Mouse (Mus musculus) E14TG2a.4 (cell line): ENCODE data around the gene Babam2.

Experiments used
- H3K27me3 ChIP-seq: 2 replicates; pipeline ENCODE4 v1.6.1; 2014; ENCODE audit warnings: low read length, control low read depth; ENCODE audit not compliant: insufficient read depth
- H3K36me3 ChIP-seq: 2 replicates; pipeline ENCODE4 v1.6.1; 2014; ENCODE audit warnings: low read length, control low read depth; ENCODE audit not compliant: insufficient read depth
- H3K4me1 ChIP-seq: replicated peaks from 2 replicates; pipeline ENCODE4 v1.6.1; 2014; ENCODE audit warnings: low read depth, low read length, control low read depth
- H3K4me3 ChIP-seq: replicated peaks from 2 replicates; pipeline ENCODE4 v1.5.1; 2014; ENCODE audit warnings: mild to moderate bottlenecking, low read length
- H3K9me3 ChIP-seq: 2 replicates; pipeline ENCODE4 v1.6.1; 2014; ENCODE audit warnings: low read length, control low read depth
- CTCF ChIP-seq: conservative IDR thresholded peaks from 2 replicates; pipeline ENCODE4 v1.5.1; 2014; ENCODE audit warnings: low read length
- NANOG ChIP-seq: IDR thresholded peaks from 2 replicates; pipeline ENCODE4 v1.6.1; 2014; ENCODE audit warnings: borderline replicate concordance, low read length, mixed read lengths
- POU5F1 ChIP-seq: IDR thresholded peaks from 2 replicates; pipeline ENCODE4 v1.6.1; 2014; ENCODE audit warnings: low read length, borderline replicate concordance

The Babam2 gene

DNA sequence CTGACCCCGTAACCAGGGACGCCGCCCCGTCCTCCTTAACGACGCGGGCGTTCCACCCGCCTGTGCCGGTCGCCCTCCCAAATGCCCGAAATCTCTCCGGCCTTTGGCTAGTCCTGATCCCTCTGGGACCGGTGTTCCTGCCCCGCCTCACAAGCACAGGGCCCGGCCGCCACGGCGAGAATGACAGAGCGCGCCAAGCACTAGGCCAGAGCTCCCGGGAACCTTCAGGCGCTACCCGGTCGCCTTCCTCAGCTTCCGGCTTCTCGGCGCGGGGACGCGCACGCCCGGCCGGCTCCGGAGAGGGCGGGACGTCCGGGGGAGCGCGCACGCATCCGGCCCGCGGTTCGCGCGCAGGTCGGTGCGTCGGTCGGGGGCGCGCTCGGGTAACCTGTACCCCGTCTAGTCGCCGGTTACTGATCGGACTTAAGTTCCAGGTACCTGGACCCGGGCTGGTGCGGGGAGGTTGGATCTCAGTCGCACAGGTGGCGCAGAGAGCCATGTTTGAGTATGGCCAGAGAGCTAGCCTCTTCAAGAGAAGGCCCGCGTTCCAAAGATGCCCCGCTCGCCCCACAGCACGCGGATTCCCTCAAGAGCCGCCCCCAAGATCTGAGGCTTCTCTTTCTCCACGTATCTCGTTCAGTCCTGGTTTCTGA, at the start of gene Babam2:
Babam2 (plus strand) TSS at position 41 of the 653 bp plus-strand sequence.
- Histone ChIP-seq H3K9me3 (no peaks in the 10 kb centered on the region), H3K36me3 (peaks cover 16% of the 10 kb centered on the region), H3K27me3 (no peaks in the 10 kb centered on the region), H3K4me3 (peak within 1 kb of the TSS; percentile 94), H3K4me1 (peaks cover 24% of the 10 kb centered on the region)
- TF ChIP-seq CTCF, result no peak
- TF ChIP-seq POU5F1, result no peak
- no peak for TF ChIP-seq NANOG

DNA sequence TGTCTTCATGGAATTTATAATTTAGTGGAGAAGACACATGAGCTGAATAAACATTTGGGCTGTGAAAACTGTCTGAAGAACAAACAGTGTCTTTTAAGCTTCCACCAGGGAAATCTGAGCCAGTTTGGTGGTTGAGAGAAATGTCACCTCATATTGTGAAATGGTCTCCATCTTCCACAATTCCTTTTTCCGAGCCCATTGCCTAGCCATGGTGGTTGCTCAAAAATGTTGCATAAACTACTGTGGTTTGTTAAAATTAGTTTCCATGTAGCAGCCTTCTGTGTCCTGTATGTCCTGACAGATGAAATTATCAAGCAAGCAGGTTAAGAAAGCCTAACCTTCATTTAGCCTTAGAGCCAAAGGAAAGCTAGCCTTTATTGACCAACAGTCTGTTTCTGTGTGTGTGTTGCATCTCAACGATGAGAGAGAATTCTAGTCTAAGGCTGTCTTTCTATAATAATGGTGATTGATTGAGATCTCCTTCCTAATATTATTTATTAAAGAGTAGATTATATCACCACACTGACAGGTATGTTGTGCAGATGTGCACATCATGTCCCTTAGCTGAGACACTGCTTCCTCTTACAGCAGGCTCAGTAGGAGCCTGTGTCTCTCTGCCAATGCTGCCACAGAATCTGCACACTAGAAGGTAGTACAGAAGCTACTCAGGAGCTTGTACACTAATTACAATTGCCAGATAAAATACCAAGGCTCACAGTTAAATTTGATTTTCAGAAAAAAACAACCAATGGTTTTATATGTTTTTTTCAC, 46.8 kb upstream of the Babam2 start:
- peaks cover 6% of the 10 kb centered on the region for H3K9me3 ChIP-seq
- peaks cover 3% of the 10 kb centered on the region; the same call in 1 of the 2 replicates for H3K36me3 ChIP-seq
- H3K27me3 ChIP-seq, result no peaks in the 10 kb centered on the region
- no peaks in the 10 kb centered on the region for H3K4me1 ChIP-seq
- H3K4me3 ChIP-seq, result no peak overlapping the region
- no peak for TF ChIP-seq CTCF
- no peak for TF ChIP-seq NANOG
- no peak for TF ChIP-seq POU5F1

GRCm38 (mm10) chr5:31655688-31656190, 41.7 kb upstream of the Babam2 start:
- Histone ChIP-seq H3K4me3 (no peak overlapping the region), H3K36me3 (0 out of 2 replicates have a peak, but pooled peaks cover 3% of the 10 kb centered on the region), H3K27me3 (no peaks in the 10 kb centered on the region), H3K4me1 (no peaks in the 10 kb centered on the region; the same call in 1 of the 2 replicates), H3K9me3 (peaks cover 6% of the 10 kb centered on the region)
- no peak for TF ChIP-seq CTCF
- TF ChIP-seq POU5F1, result no peak
- TF ChIP-seq NANOG, result no peak

DNA sequence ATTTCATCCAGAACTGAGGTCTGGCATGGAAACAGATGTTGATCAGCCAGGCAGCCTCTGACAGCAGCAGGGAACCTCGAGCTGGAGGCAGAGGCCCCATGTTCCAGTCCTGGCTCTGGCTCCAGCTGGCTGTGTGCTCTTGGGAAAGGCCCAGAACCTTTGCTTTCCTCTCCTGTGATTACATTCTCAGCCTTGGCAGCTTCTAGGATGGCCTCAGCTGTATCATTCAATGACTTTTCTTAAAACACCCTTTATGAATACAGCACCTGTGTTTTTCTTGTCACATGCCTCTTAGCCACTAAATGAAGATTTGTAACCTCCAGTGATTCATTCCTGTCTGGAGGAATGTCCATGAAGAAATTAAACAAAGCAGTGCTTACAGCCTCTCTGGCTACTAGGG, 31.3 kb upstream of the Babam2 start:
- TF ChIP-seq CTCF, result no peak
- no peak for TF ChIP-seq POU5F1
- no peak for TF ChIP-seq NANOG
- H3K4me1 ChIP-seq, result peaks cover 7% of the 10 kb centered on the region

DNA sequence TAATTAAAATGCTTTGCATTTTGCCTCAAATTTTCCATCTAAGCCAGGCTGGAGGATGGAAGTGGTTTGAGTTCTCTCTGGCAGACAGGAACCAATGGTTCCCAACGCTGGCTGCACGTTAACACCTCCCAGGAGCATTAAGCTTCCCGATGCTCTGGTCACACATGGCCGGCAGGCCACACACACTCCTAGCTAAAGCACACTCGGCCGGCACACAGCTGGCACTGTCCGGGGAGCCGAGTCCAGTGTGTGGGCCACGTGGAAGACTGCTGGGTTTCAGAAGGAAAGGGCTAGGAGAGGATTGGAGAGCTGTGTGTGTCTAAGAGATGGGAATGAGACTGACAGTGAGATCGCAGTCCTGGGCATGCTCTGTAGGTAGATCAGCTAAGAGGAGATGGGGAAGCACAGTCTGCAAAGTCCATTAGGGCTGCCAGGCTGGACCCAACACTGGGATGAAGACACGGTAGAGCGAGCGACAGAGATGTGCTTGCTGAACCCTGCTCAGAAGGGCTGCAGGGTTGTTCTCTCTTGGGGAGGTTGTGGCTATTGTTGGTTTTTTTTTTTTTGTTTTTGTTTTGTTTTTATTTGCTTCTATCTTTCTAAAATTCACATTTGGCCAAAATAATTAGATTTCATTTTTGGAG, 29.0 kb upstream of the Babam2 start:
- Histone ChIP-seq H3K9me3 (peaks cover 8% of the 10 kb centered on the region; the same call in 1 of the 2 replicates), H3K4me3 (no peak overlapping the region), H3K36me3 (no peaks in the 10 kb centered on the region), H3K4me1 (peaks cover 7% of the 10 kb centered on the region), H3K27me3 (no peaks in the 10 kb centered on the region)
- TF ChIP-seq NANOG, result no peak
- TF ChIP-seq POU5F1, result no peak
- no peak for TF ChIP-seq CTCF

More for the DNA sequence above, 31.3 kb upstream of the Babam2 start:
- no peaks in the 10 kb centered on the region for H3K36me3 ChIP-seq
- H3K27me3 ChIP-seq, result no peaks in the 10 kb centered on the region
- peaks cover 5% of the 10 kb centered on the region; the same call in 1 of the 2 replicates for H3K9me3 ChIP-seq
- no peak overlapping the region for H3K4me3 ChIP-seq

GRCm38 (mm10) chr5:31669984-31670383, 27.5 kb upstream of the Babam2 start:
- Histone ChIP-seq H3K27me3 (no peaks in the 10 kb centered on the region), H3K4me3 (no peak overlapping the region), H3K36me3 (no peaks in the 10 kb centered on the region), H3K4me1 (peaks cover 7% of the 10 kb centered on the region), H3K9me3 (peaks cover 8% of the 10 kb centered on the region; the same call in 1 of the 2 replicates)
- TF ChIP-seq NANOG (no peak), POU5F1 (no peak), CTCF (no peak)

- no peak for TF ChIP-seq NANOG
- no peak for TF ChIP-seq POU5F1
- TF ChIP-seq CTCF, result no peak
- H3K4me3 ChIP-seq, result no peak overlapping the region
Observed at GRCm38 (mm10) chr5:31671137-31671536, 26.3 kb upstream of the Babam2 start.

GRCm38 (mm10) chr5:31673431-31673830, 24.1 kb upstream of the Babam2 start:
- TF ChIP-seq POU5F1 (no peak), NANOG (no peak), CTCF (no peak)
- Histone ChIP-seq H3K9me3 (peaks cover 5% of the 10 kb centered on the region; the same call in 1 of the 2 replicates), H3K27me3 (no peaks in the 10 kb centered on the region), H3K36me3 (no peaks in the 10 kb centered on the region), H3K4me3 (no peak overlapping the region), H3K4me1 (0 out of 2 replicates have a peak, but pooled peaks cover under 1% of the 10 kb centered on the region)

More at GRCm38 (mm10) chr5:31671137-31671536, 26.3 kb upstream of the Babam2 start:
- Histone ChIP-seq H3K36me3 (no peaks in the 10 kb centered on the region), H3K27me3 (no peaks in the 10 kb centered on the region), H3K4me1 (peaks cover 7% of the 10 kb centered on the region), H3K9me3 (peaks cover 8% of the 10 kb centered on the region; the same call in 1 of the 2 replicates)
